ENCODE assay signal across 23 mouse cellular contexts in genomic region chr19:10715476-10715875, GRCm38 (mm10). TPM values are rescaled to one million over a fixed set of nuclear protein-coding genes. Genes with fewer than 3 reads are reported as not detected.
DNase-seq lines count a peak whose midpoint lies in the region; ATAC-seq lines count a peak whose summit lies in the region.
"Had no signal": no experiment of that assay in that cellular context is flagged by ENCODE, and none has a peak within 500 bp of the region (broad histone marks: within the 10 kb centered on the region; RNA-seq: fewer than 3 reads in every experiment).

No protein-coding gene starts in this region.

- no peak overlapping the region for H3K9ac ChIP-seq in forebrain, embryonic 15.5 days (replicated peaks)
- H3K9ac ChIP-seq in forebrain, embryonic 16.5 days (replicated peaks; ENCODE audit: low read depth, low read length): no peak overlapping the region
- H3K9ac ChIP-seq: forebrain, postnatal 0 days; lung, embryonic 15.5 days had no signal

- no peaks in the 10 kb centered on the region for H3K9me3 ChIP-seq in forebrain, embryonic 15.5 days
- no peaks in the 10 kb centered on the region for H3K9me3 ChIP-seq in forebrain, embryonic 16.5 days (ENCODE audit: control insufficient read depth, low read length)
- H3K9me3 ChIP-seq: limb, embryonic 10.5 days; lung, embryonic 15.5 days had no signal

- H3K27me3 ChIP-seq in forebrain, embryonic 15.5 days: no peaks in the 10 kb centered on the region
- H3K27me3 ChIP-seq in forebrain, embryonic 16.5 days (replicated peaks; ENCODE audit: control insufficient read depth, insufficient read depth, low read length): no peaks in the 10 kb centered on the region
- H3K27me3 ChIP-seq: lung, embryonic 15.5 days had no signal

- no peak overlapping the region for H3K4me2 ChIP-seq in forebrain, embryonic 15.5 days (replicated peaks)
- H3K4me2 ChIP-seq in forebrain, embryonic 16.5 days (ENCODE audit: low read length): no peak overlapping the region
- H3K4me2 ChIP-seq: liver, embryonic 11.5 days; lung, embryonic 15.5 days had no signal

- 85% methylated on average over 6 of the region's 6 CpGs for WGBS in forebrain, embryonic 15.5 days
- WGBS in forebrain, embryonic 16.5 days: 85% methylated on average over 6 of the region's 6 CpGs

- H3K4me3 ChIP-seq in forebrain, embryonic 15.5 days: no peak overlapping the region
- H3K4me3 ChIP-seq in forebrain, embryonic 16.5 days (replicated peaks; ENCODE audit: low read length): no peak overlapping the region
- H3K4me3 ChIP-seq: heart, adult 2 months; limb, embryonic 10.5 days; lung, embryonic 15.5 days had no signal

- no peak for ATAC-seq in forebrain, embryonic 15.5 days (replicated peaks)
- ATAC-seq in forebrain, embryonic 16.5 days: no peak
- peak; percentile 41 for ATAC-seq in CD4-positive, CD25-positive, alpha-beta regulatory T cell, adult 4 months

- peaks cover 35% of the 10 kb centered on the region for H3K36me3 ChIP-seq in forebrain, embryonic 15.5 days
- H3K36me3 ChIP-seq in forebrain, embryonic 16.5 days (ENCODE audit: control insufficient read depth, insufficient read depth): peaks cover 12% of the 10 kb centered on the region

- DNase-seq in lung, adult 18-20 months: peak; percentile 66 to 77
- no peak for DNase-seq in lung, postnatal 14 days
- DNase-seq in lung, postnatal 36 days: peak; percentile 71
- no peak for DNase-seq in right cerebral cortex, postnatal 4 days
- DNase-seq in heart, adult 8-10 months (ENCODE audit: low spot score): no peak
- DNase-seq: adrenal gland, postnatal 36 days; B cell, adult 2 months; gastrocnemius, postnatal 10 days; heart, adult 2 months; kidney, adult 8-10 months; right cerebral cortex, postnatal 14 days had no signal

- peak overlapping the region; percentile 52 for H3K27ac ChIP-seq in forebrain, embryonic 15.5 days (replicated peaks)
- no peak overlapping the region for H3K27ac ChIP-seq in forebrain, embryonic 16.5 days (ENCODE audit: low read length)
- H3K27ac ChIP-seq: heart, adult 2 months; limb, embryonic 10.5 days; lung, embryonic 15.5 days had no signal

- peaks cover 14% of the 10 kb centered on the region for H3K4me1 ChIP-seq in forebrain, embryonic 15.5 days
- H3K4me1 ChIP-seq in forebrain, embryonic 16.5 days (replicated peaks; ENCODE audit: control insufficient read depth, insufficient read depth, low read length): peaks cover 6% of the 10 kb centered on the region; the same call in 1 of the 2 replicates

RNA-seq across cellular contexts. Expression of gene Cd5, which starts 23.3 kb away (rescaled TPM):
- polyA plus RNA-seq in forebrain, embryonic 15.5 days (2015; fragmentation: Nextera tagmentation; extraction: Ambion mirVana): 0.22 and 0.26 TPM in 2 replicates
- polyA plus RNA-seq in forebrain, embryonic 16.5 days (2015; fragmentation: Nextera tagmentation; extraction: Ambion mirVana): 0.06 and 0.10 TPM in 2 replicates
- 100 to 1,000 TPM; 449 to 646 TPM for polyA plus RNA-seq in CD4-positive, CD25-positive, alpha-beta regulatory T cell, adult 4 months (2017; shearing (Covaris generic))
- under 1 TPM; 0.16 to 0.26 (median 0.21) TPM for total RNA-seq in heart, adult 8-10 months (2022)
- total RNA-seq: ES-E14 had no signal
- polyA plus RNA-seq: hindbrain, embryonic 11.5 days; liver, embryonic 11.5 days had no signal

RNA-seq across cellular contexts. Expression of gene Vps37c, which starts 26.9 kb away (rescaled TPM):
- polyA plus RNA-seq in forebrain, embryonic 15.5 days (2015; fragmentation: Nextera tagmentation; extraction: Ambion mirVana): 39.3 and 41.1 TPM in 2 replicates
- polyA plus RNA-seq in forebrain, embryonic 16.5 days (2015; fragmentation: Nextera tagmentation; extraction: Ambion mirVana): 38.3 and 40.5 TPM in 2 replicates
- polyA plus RNA-seq in CD4-positive, CD25-positive, alpha-beta regulatory T cell, adult 4 months (2017; shearing (Covaris generic)): 10 to 100 TPM; 14.5 to 15.7 TPM
- total RNA-seq in heart, adult 8-10 months (2022): 10 to 100 TPM; 21.0 to 25.1 (median 23.0) TPM

RNA-seq across cellular contexts. Expression of gene Pga5, which starts 37.6 kb away (rescaled TPM):
- polyA plus RNA-seq in forebrain, embryonic 15.5 days (2015; fragmentation: Nextera tagmentation; extraction: Ambion mirVana): not detected in 2 replicates
- not detected in 2 replicates for polyA plus RNA-seq in forebrain, embryonic 16.5 days (2015; fragmentation: Nextera tagmentation; extraction: Ambion mirVana)
- not detected for polyA plus RNA-seq in CD4-positive, CD25-positive, alpha-beta regulatory T cell, adult 4 months (2017; shearing (Covaris generic))
- not detected for total RNA-seq in heart, adult 8-10 months (2022)
- total RNA-seq: adrenal gland, postnatal 36 days; forebrain, postnatal 0 days; gastrocnemius, postnatal 10 days; heart, adult 2 months; megakaryocyte-erythroid progenitor cell, adult 5-6 weeks had no signal
- polyA plus RNA-seq: forebrain, postnatal 0 days; heart, adult 2 months; heart, embryonic 16.5 days; hindbrain, embryonic 11.5 days; limb, embryonic 10.5 days; liver, embryonic 11.5 days; lung, embryonic 15.5 days; neural tube, embryonic 11.5 days had no signal

Comparison
In these comparisons a context has a peak if more than half of its experiments do, and no peak if none do; other contexts are left out.
1. DNase-seq: peak in lung, adult 18-20 months (2 of 2) and lung, postnatal 36 days (single experiment); none in lung, postnatal 14 days (single experiment), right cerebral cortex, postnatal 4 days (single experiment) and heart, adult 8-10 months (single experiment).
2. RNA of gene Cd5, which starts 23.3 kb away (polyA plus RNA-seq): 449 to 646 TPM in CD4-positive, CD25-positive, alpha-beta regulatory T cell, adult 4 months; 0.22 to 0.26 TPM in forebrain, embryonic 15.5 days and 0.06 to 0.10 TPM in forebrain, embryonic 16.5 days; every median in the first group is over 100 times any median in the second.